In the genomic region with DNA sequence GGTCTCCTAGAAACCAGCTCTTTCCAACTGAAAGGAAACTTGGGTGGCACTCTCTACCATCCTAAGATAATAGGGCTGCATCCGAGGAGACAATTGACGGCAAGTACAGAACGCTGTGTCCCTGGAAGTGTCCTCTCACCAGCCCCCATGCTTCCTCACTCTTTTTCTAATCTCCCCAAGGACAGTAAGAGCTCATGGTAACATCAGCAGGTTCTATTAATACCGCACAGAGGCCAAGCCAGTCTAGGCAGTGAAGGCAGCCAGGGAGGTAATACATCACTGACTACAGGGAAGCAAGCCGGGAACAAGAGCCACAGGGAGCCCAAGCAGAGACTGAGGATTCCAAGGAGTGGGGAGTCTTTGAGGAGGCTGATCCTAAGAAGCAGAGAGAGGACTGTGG, we compare ENCODE assay signal across 35 mouse cellular contexts. TPM values are rescaled to one million over a fixed set of nuclear protein-coding genes. Genes with fewer than 3 reads are reported as not detected.
"Had no signal": no experiment of that assay in that cellular context is flagged by ENCODE, and none has a peak within 500 bp of the region (broad histone marks: within the 10 kb centered on the region; RNA-seq: fewer than 3 reads in every experiment).

No protein-coding gene starts in this region.

- H3K9ac ChIP-seq: limb, embryonic 13.5 days; liver, embryonic 12.5 days; liver, embryonic 15.5 days; lung, embryonic 15.5 days; midbrain, embryonic 13.5 days; neural tube, embryonic 13.5 days had no signal

- DNase-seq: kidney, adult 9 months; kidney, postnatal 25 days; layer of hippocampus, adult 9-11 months; liver; lung, adult 18-20 months; lung, postnatal 10 days; lung, postnatal 36 days; retina, postnatal 1 day; right cerebral cortex, postnatal 25 days; thymus, adult 18-20 months; thymus, postnatal 36 days had no signal

- H3K4me3 ChIP-seq: layer of hippocampus, adult 2 months; limb, embryonic 10.5 days; limb, embryonic 13.5 days; liver, embryonic 12.5 days; liver, embryonic 15.5 days; lung, embryonic 15.5 days; megakaryocyte, embryonic 14.5 days; midbrain, embryonic 10.5 days; midbrain, embryonic 13.5 days; myocyte; neural tube, embryonic 13.5 days had no signal

- H3K4me1 ChIP-seq: limb, embryonic 10.5 days; limb, embryonic 13.5 days; liver, embryonic 12.5 days; liver, embryonic 15.5 days; lung, embryonic 15.5 days; megakaryocyte, embryonic 14.5 days; midbrain, embryonic 13.5 days had no signal

- H3K9me3 ChIP-seq: limb, embryonic 10.5 days; limb, embryonic 13.5 days; liver, embryonic 12.5 days; liver, embryonic 15.5 days; lung, embryonic 15.5 days; megakaryocyte, embryonic 14.5 days; midbrain, embryonic 10.5 days; midbrain, embryonic 13.5 days; neural tube, embryonic 13.5 days had no signal

- ATAC-seq: liver, embryonic 12.5 days; midbrain, embryonic 13.5 days; midbrain, embryonic 16.5 days had no signal

- H3K4me2 ChIP-seq: limb, embryonic 13.5 days; liver, embryonic 12.5 days; liver, embryonic 15.5 days; lung, embryonic 15.5 days; midbrain, embryonic 13.5 days; neural tube, embryonic 13.5 days had no signal

- H3K36me3 ChIP-seq: limb, embryonic 10.5 days; limb, embryonic 13.5 days; liver, embryonic 12.5 days; liver, embryonic 15.5 days; lung, embryonic 15.5 days; midbrain, embryonic 10.5 days; midbrain, embryonic 13.5 days; neural tube, embryonic 13.5 days had no signal

- H3K27ac ChIP-seq: kidney, postnatal 0 days; layer of hippocampus, adult 2 months; limb, embryonic 10.5 days; limb, embryonic 13.5 days; liver, embryonic 12.5 days; liver, embryonic 15.5 days; lung, embryonic 15.5 days; midbrain, embryonic 10.5 days; midbrain, embryonic 13.5 days; neural tube, embryonic 13.5 days; stomach, postnatal 0 days had no signal

RNA-seq across cellular contexts. Expression of gene Sv2c, which starts 7.4 kb away (rescaled TPM):
- total RNA-seq: monocyte, adult 5-6 weeks had no signal
- polyA plus RNA-seq: myocyte had no signal

RNA-seq across cellular contexts. Expression of gene Gm17190, which starts 43.2 kb away (rescaled TPM):
- total RNA-seq: layer of hippocampus, adult 2 months; layer of hippocampus, postnatal 25 days; left cerebral cortex, adult 18-20 months; left cerebral cortex, postnatal 25 days; monocyte, adult 5-6 weeks; neutrophil, adult 5-6 weeks had no signal
- polyA plus RNA-seq: kidney, postnatal 0 days; large intestine, adult 2 months; limb, embryonic 10.5 days; limb, embryonic 13.5 days; liver, embryonic 12.5 days; liver, embryonic 15.5 days; lung, embryonic 15.5 days; midbrain, embryonic 10.5 days; midbrain, embryonic 13.5 days; myocyte; small intestine, adult 2 months; spleen, adult 2 months; stomach, embryonic 14.5 days; stomach, postnatal 0 days; urinary bladder, adult 2 months had no signal

RNA-seq across cellular contexts. Expression of gene Gm20075, which starts 43.8 kb away (rescaled TPM):
- polyA plus RNA-seq: small intestine, adult 2 months had no signal
